Mouse (Mus musculus): ENCODE measurements at regions not wholly inside any gene's neighbourhood (a gene's known extent, or its start where the extent isn't known, plus 50 kb on each side); places are given as distances from the start of the nearest gene placed in this dataset.

DNA sequence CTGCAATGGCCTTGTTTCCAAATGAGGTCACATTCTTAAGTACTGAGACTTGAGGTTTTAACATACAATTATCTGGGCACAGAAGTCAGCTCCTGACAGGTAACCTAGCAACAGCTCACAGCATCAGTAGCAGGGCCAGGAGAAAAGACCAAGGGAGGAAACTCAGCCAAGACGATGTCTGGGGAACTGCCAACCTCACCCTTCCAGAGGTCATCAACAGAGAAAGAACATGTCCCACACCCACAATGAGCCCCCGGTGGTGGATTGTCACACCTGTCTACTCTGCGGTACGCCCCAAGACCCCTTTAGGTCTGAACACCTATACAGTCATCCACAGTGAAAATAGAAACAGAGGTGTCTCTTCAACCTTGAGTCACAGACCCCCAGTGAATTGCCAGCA lies 140.0 kb downstream of the Tmem17 start:
- no peak for TF ChIP-seq CTCF (IDR thresholded peaks at IDR 0.05; ENCODE audit: low read depth)
- no peak for TF ChIP-seq EP300 (IDR thresholded peaks at IDR 0.05; ENCODE audit: low read depth)

Measured in heart, postnatal 0 days (tissue).